Mouse (Mus musculus): ENCODE measurements around the gene Mucl3.

DNA sequence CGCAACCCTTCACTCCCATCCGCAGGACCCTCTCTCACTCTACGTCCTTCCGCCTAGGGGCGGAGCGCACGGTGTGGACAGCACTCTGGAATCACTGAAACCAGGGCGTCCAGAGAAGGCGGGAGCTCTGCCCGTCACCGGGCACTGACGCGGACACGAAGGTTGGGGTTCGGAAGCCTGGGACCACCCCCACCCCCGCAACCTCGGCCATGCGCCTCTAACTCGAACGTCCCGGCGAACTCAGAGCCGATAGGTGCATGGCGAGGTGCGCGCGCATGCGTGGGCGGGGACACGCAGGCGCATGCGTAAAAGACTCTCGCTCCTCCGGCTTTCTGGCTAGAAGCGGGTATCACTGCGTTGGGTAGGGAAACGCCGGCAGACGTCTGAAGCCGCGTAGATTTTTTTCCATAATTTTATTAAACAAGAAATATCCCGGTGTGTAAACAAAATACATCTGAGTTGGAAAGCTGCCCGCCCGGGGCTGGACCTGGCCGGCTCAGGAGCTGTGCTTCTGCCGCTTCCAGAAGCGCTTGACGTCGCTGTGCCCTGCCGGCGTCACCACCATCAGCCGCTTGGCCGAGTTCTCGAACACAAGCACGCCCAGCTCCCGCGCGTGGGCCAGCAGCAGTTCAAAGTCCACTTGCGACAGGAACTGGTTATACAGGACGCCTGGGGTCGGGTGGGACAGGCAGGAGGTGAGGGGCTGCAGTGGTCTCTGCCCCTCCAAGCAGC, 24.0 kb upstream of the Mucl3 start, which contains the start of gene Vars2:
- TF ChIP-seq CTCF (IDR thresholded peaks at IDR 0.05; ENCODE audit: extremely low read depth, insufficient read depth, low read length) (no peak), POLR2A (IDR thresholded peaks at IDR 0.05; ENCODE audit: extremely low read depth, insufficient read depth, low read length) (peak; percentile 89)

All from cortical plate, adult 2 months (tissue).